Mouse (Mus musculus) ES-E14 (cell line): Measurements from ENCODE around the gene Zfand3.

Experiments
- CHD2 ChIP-seq: IDR thresholded peaks from 2 replicates; pipeline ENCODE4 v1.6.1; 2014; ENCODE audit warnings: mild to moderate bottlenecking, low read depth, low read length, inconsistent platforms
- ZC3H11A ChIP-seq: IDR thresholded peaks from 2 replicates; pipeline ENCODE4 v1.6.1; 2012; ENCODE audit warnings: low read depth, mild to moderate bottlenecking, inconsistent platforms, low read length, borderline replicate concordance
- ZNF384 ChIP-seq: IDR thresholded peaks from 2 replicates; pipeline ENCODE4 v1.6.1; 2012; ENCODE audit warnings: low read depth, low read length, inconsistent platforms

- TF ChIP-seq CHD2 = no peak
- no peak for TF ChIP-seq ZNF384
- no peak for TF ChIP-seq ZC3H11A
Measured at GRCm38 (mm10) chr17:30258480-30258879, 253.9 kb downstream of the Zfand3 start.
